Mouse (Mus musculus) myocyte (in vitro differentiated cells): Measurements from ENCODE around the gene Sox14.

Source experiments
- CEBPB ChIP-seq: IDR thresholded peaks from 2 replicates; pipeline ENCODE4 v1.6.1; 2011; ENCODE audit warnings: mild to moderate bottlenecking, moderate library complexity; ENCODE audit not compliant: poor library complexity, insufficient read depth, severe bottlenecking
- E2F4 ChIP-seq: IDR thresholded peaks from one replicate; pipeline ENCODE4 v1.6.1; 2011; ENCODE audit warnings: mild to moderate bottlenecking, control low read depth, moderate library complexity; ENCODE audit not compliant: insufficient read depth
- MAX ChIP-seq: IDR thresholded peaks from one replicate; pipeline ENCODE4 v1.6.1; 2011; ENCODE audit warnings: low read depth, mild to moderate bottlenecking, control low read depth
- MYOD1 ChIP-seq, 3 experiments: IDR thresholded peaks; one replicate each; pipeline ENCODE4 v1.6.1; 2011; ENCODE audit warnings: control low read depth in 2 of 3, low read depth in 2 of 3, mild to moderate bottlenecking in 2 of 3, moderate library complexity in 1 of 3; ENCODE audit not compliant: insufficient read length in 2 of 3, control insufficient read depth in 1 of 3
- MYOG ChIP-seq, 3 experiments: IDR thresholded peaks; one replicate each; pipeline ENCODE4 v1.6.1; 2011; ENCODE audit warnings: control low read depth in 2 of 3, low read depth in 2 of 3, mild to moderate bottlenecking in 2 of 3; ENCODE audit not compliant: insufficient read length in 2 of 3, control insufficient read depth in 1 of 3, insufficient read depth in 1 of 3
- POLR2A ChIP-seq: IDR thresholded peaks from one replicate; pipeline ENCODE4 v1.6.1; 2011; ENCODE audit warnings: low read depth, mild to moderate bottlenecking, control low read depth, moderate library complexity; ENCODE audit not compliant: insufficient read length
- POLR2AphosphoS2 ChIP-seq: IDR thresholded peaks from one replicate; pipeline ENCODE4 v1.6.1; 2011; ENCODE audit warnings: low read depth, control low read depth; ENCODE audit not compliant: insufficient read length
- TCF3 ChIP-seq: IDR thresholded peaks from one replicate; pipeline ENCODE4 v1.6.1; 2011; ENCODE audit warnings: low read depth, control low read depth; ENCODE audit not compliant: insufficient read length
- USF1 ChIP-seq: IDR thresholded peaks from one replicate; pipeline ENCODE4 v1.6.1; 2011; ENCODE audit warnings: low read depth, mild to moderate bottlenecking, control low read depth, moderate library complexity

- no peak for TF ChIP-seq POLR2A
- TF ChIP-seq USF1 = no peak
- no peak for TF ChIP-seq MAX
- no peak for TF ChIP-seq CEBPB
- TF ChIP-seq E2F4 = no peak
- no peak for TF ChIP-seq POLR2AphosphoS2
- TF ChIP-seq MYOD1 (IDR thresholded peaks at IDR 0.05; ENCODE audit: control insufficient read depth in 1 of 3, insufficient read length in 2 of 3, low read depth in 2 of 3) = no peak
- TF ChIP-seq MYOG (IDR thresholded peaks at IDR 0.05; ENCODE audit: control insufficient read depth in 1 of 3, insufficient read depth in 1 of 3, insufficient read length in 2 of 3, low read depth in 2 of 3) = no peak
- TF ChIP-seq TCF3 = no peak
These were observed 5.0 kb downstream of the Sox14 start for GRCm38 (mm10) chr9:99870780-99871555.
